Mouse (Mus musculus): ENCODE measurements around the gene Fer.

DNA sequence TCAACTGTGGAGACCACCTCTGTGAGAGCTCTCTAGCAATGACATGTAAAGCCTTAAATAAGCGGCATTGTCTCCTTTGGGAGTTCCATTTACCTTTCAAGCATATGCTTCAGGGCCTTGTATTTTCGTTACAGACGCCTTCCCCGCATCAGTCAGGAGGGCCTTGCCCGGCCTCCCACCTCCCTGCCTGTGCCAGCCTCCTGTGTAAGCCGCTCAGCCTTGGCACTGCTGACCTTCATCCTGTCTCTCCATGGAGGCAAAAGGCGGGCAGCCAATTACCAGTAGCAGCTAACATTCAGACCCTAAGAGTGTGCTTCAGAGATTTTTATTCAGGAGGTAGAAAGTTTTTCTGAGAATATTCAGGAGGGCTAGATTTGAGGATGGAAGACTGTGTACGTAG is 247.0 kb downstream of the Fer start:
- TF ChIP-seq POLR2A (IDR thresholded peaks at IDR 0.05; ENCODE audit: insufficient read depth, low read depth, low read length) = no peak
- TF ChIP-seq CTCF (IDR thresholded peaks at IDR 0.05; ENCODE audit: insufficient read depth, low read depth, low read length) = no peak
